Mouse (Mus musculus) neural tube, embryonic 12.5 days (tissue): ENCODE measurements around the gene Prickle4. TPM values are rescaled to one million over a fixed set of nuclear protein-coding genes. Genes with fewer than 3 reads are reported as not detected.

Source experiments
- ATAC-seq: fragments of 200-750 bp; cut with Nextera tagmentation; 2 replicates; pipeline ENCODE4 v1.8.0; 2017; ENCODE audit warnings: low read depth, mild to moderate bottlenecking, moderate TSS enrichment, moderate library complexity; ENCODE audit not compliant: low FRiP score
- H3K27ac ChIP-seq: fragments of 300-500 bp; sonication (generic); 2 replicates; pipeline ENCODE4 v1.5.1; 2016
- H3K27me3 ChIP-seq: fragments of 300-500 bp; sonication (generic); replicated peaks from 2 replicates; pipeline ENCODE4 v1.6.1; 2016; ENCODE audit warnings: mild to moderate bottlenecking
- H3K36me3 ChIP-seq: fragments of 300-500 bp; sonication (generic); 2 replicates; pipeline ENCODE4 v1.6.1; 2016; ENCODE audit warnings: mild to moderate bottlenecking
- H3K4me1 ChIP-seq: fragments of 300-500 bp; sonication (generic); 2 replicates; pipeline ENCODE4 v1.6.1; 2016
- H3K4me2 ChIP-seq: fragments of 300-500 bp; sonication (generic); replicated peaks from 2 replicates; pipeline ENCODE4 v1.6.1; 2016; ENCODE audit warnings: mild to moderate bottlenecking
- H3K4me3 ChIP-seq: fragments of 300-500 bp; sonication (generic); 2 replicates; pipeline ENCODE4 v1.5.1; 2016
- H3K9ac ChIP-seq: fragments of 300-500 bp; sonication (generic); 2 replicates; pipeline ENCODE4 v1.6.1; 2016; ENCODE audit warnings: mild to moderate bottlenecking
- H3K9me3 ChIP-seq: fragments of 300-500 bp; sonication (generic); 2 replicates; pipeline ENCODE4 v1.6.1; 2016; ENCODE audit warnings: mild to moderate bottlenecking
- WGBS: fragments of 180-500 bp; shearing (Covaris S2); methylation state at CpG from one replicate; pipeline ENCODE4 v1.1.7; 2016; 5-methylcytosine and 5-hydroxymethylcytosine counted together
- polyA plus RNA-seq: library from polyadenylated mRNA; unstranded; fragments of >200 nt; fragmentation: Nextera tagmentation; extraction: Ambion mirVana; gene quantifications from 2 replicates; pipeline ENCODE4 v1.2.1, GENCODE M21; 2016

The Prickle4 gene
- polyA plus RNA-seq, 1 experiment from 2014 or later: 1.3 TPM

- ATAC-seq: no peak
- peaks cover 47% of the 10 kb centered on the region for H3K36me3 ChIP-seq
Observed at GRCm38 (mm10) chr17:47702548-47703345, 8.2 kb upstream of the Prickle4 start.

GRCm38 (mm10) chr17:47701793-47702192, 7.3 kb upstream of the Prickle4 start:
- H3K4me2 ChIP-seq: no peak overlapping the region
- no peaks in the 10 kb centered on the region for H3K4me1 ChIP-seq
- no peak overlapping the region for H3K4me3 ChIP-seq
- H3K9me3 ChIP-seq: no peaks in the 10 kb centered on the region
- peaks cover 47% of the 10 kb centered on the region for H3K36me3 ChIP-seq
- peaks cover 18% of the 10 kb centered on the region for H3K27me3 ChIP-seq
- WGBS: 81% methylated on average over 9 of the region's 9 CpGs
- no peak overlapping the region for H3K9ac ChIP-seq
- no peak for ATAC-seq
- no peak overlapping the region for H3K27ac ChIP-seq

More at GRCm38 (mm10) chr17:47702548-47703345, 8.2 kb upstream of the Prickle4 start:
- 42% methylated on average over 28 of the region's 28 CpGs for WGBS
- H3K4me2 ChIP-seq: no peak overlapping the region
- H3K9ac ChIP-seq: no peak overlapping the region
- no peaks in the 10 kb centered on the region for H3K9me3 ChIP-seq
- H3K27me3 ChIP-seq: peaks cover 18% of the 10 kb centered on the region
- H3K4me1 ChIP-seq: no peaks in the 10 kb centered on the region
- no peak overlapping the region for H3K4me3 ChIP-seq
- no peak overlapping the region for H3K27ac ChIP-seq

GRCm38 (mm10) chr17:47699055-47699454, 4.5 kb upstream of the Prickle4 start:
- Histone ChIP-seq H3K27me3 (peaks cover 14% of the 10 kb centered on the region), H3K4me1 (peaks cover 4% of the 10 kb centered on the region; the same call in 1 of the 2 replicates), H3K4me2 (no peak overlapping the region), H3K9me3 (no peaks in the 10 kb centered on the region), H3K36me3 (peaks cover 43% of the 10 kb centered on the region), H3K9ac (no peak overlapping the region), H3K4me3 (no peak overlapping the region), H3K27ac (no peak overlapping the region)
- WGBS: 80% methylated on average over 2 of the region's 2 CpGs
- no peak for ATAC-seq

GRCm38 (mm10) chr17:47698156-47698555, 3.6 kb upstream of the Prickle4 start:
- Histone ChIP-seq H3K27ac (no peak overlapping the region), H3K9me3 (no peaks in the 10 kb centered on the region), H3K36me3 (peaks cover 39% of the 10 kb centered on the region), H3K27me3 (peaks cover 11% of the 10 kb centered on the region), H3K4me2 (no peak overlapping the region), H3K9ac (no peak overlapping the region), H3K4me3 (no peak overlapping the region), H3K4me1 (peaks cover 8% of the 10 kb centered on the region; the same call in 1 of the 2 replicates)
- ATAC-seq: no peak
- 89% methylated on average over 10 of the region's 10 CpGs for WGBS

- H3K4me1 ChIP-seq: peaks cover 8% of the 10 kb centered on the region; the same call in 1 of the 2 replicates
- peak overlapping the region; percentile 87 for H3K4me2 ChIP-seq
- ATAC-seq: no peak; the same call in 1 of the 2 replicates
- H3K9me3 ChIP-seq: no peaks in the 10 kb centered on the region
- peak overlapping the region; percentile 80 for H3K9ac ChIP-seq
- H3K36me3 ChIP-seq: peaks cover 13% of the 10 kb centered on the region; the same call in 1 of the 2 replicates
- H3K27me3 ChIP-seq: no peaks in the 10 kb centered on the region
- WGBS: under 1% methylated on average over 16 of the region's 23 CpGs
- H3K27ac ChIP-seq: 0 out of 2 replicates have a peak overlapping the region, but pooled peaks have one; percentile 3
- H3K4me3 ChIP-seq: peak overlapping the region; percentile 73
Observed at GRCm38 (mm10) chr17:47695337-47695710, 788 bp upstream of the Prickle4 start.

DNA sequence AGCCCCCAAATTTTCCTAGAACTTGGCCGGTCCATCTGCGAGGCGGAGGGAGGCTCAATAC, 264 bp downstream of the Prickle4 start, which contains the start of gene Gm21981:
Gene Gm21981 (minus strand): TSS at position 14 of the 61 bp plus-strand sequence.
- ATAC-seq: no peak

DNA sequence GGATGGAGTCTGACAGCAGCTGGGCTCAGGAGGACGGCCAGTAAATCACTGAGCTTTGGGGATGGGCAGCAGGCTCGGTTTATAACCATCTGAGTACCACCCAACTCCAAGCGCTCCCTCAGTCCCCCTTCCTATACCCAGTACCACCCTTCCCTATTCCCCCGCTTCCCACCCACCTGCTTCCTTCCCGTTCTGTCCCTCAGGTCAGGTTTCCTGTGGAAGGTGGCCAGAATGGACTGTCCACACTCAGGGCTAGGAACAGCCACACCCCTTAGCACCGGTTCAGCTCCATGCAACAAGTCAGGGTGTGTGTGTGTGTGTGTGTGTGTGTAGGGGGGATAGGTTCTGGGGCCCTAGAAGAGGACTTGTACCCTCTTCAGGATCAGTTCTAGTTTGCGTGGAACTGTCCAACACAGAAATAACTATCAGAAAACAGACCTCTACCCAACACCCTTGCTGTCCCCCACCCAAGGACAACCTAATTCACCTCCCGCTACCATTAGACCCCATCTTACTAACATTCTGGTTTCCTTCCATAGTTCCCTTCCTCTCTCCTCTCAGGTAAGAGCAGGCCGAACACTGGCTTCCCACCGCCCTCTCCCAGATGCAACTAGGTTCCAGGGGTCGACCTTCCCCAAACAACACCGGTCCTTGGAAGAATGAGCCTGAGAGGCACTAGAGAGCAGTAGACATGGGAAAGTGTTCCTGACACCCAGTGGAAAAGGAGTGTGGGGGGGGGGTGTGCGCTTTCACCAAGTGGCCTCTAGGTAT, 680 bp downstream of the Prickle4 start:
- WGBS: 32% methylated on average over 13 of the region's 13 CpGs
- Histone ChIP-seq H3K9me3 (no peaks in the 10 kb centered on the region), H3K4me3 (peak overlapping the region; percentile 73), H3K4me2 (peak overlapping the region; percentile 87), H3K9ac (peak overlapping the region; percentile 80; the same call in 1 of the 2 replicates), H3K27ac (no peak overlapping the region), H3K36me3 (no peaks in the 10 kb centered on the region), H3K4me1 (peaks cover 14% of the 10 kb centered on the region; the same call in 1 of the 2 replicates), H3K27me3 (no peaks in the 10 kb centered on the region)
- ATAC-seq: no peak

More for the DNA sequence above, 264 bp downstream of the Prickle4 start, which contains the start of gene Gm21981:
- Histone ChIP-seq H3K4me2 (peak within 1 kb of the TSS; percentile 87), H3K9ac (peak within 1 kb of the TSS; percentile 80), H3K4me1 (peaks cover 11% of the 10 kb centered on the region; the same call in 1 of the 2 replicates), H3K36me3 (peaks cover 2% of the 10 kb centered on the region; the same call in 1 of the 2 replicates), H3K27me3 (no peaks in the 10 kb centered on the region), H3K27ac (0 out of 2 replicates have a peak within 1 kb of the TSS, but pooled peaks have one; percentile 3), H3K9me3 (no peaks in the 10 kb centered on the region), H3K4me3 (peak within 1 kb of the TSS; percentile 73)
- whole genome bisulfite sequencing: 0% methylated on average over 3 of the region's 3 CpGs

DNA sequence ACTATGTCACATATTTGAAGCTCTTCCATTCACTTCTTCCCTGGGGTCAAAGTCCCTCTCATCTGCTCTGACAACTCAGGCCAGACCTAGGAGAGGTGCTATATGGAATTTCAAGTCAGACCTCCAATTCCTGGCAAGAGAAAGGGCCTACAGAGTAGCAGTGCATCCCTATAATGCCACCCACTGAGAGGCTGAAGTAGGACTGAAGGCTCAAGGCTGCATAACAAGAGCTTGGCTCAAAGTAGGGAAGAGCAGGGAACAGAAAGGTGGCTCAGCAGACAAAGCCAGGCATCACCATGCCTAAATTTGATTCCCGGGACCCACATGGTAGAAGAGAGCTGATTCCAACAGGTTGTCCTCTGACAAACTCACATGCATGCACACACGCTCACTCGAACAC, 2.9 kb downstream of the Prickle4 start:
- Histone ChIP-seq H3K27me3 (no peaks in the 10 kb centered on the region), H3K36me3 (no peaks in the 10 kb centered on the region), H3K4me3 (no peak overlapping the region), H3K9ac (no peak overlapping the region), H3K27ac (no peak overlapping the region), H3K4me2 (no peak overlapping the region), H3K4me1 (peaks cover 23% of the 10 kb centered on the region), H3K9me3 (no peaks in the 10 kb centered on the region)
- 94% methylated on average over 3 of the region's 3 CpGs for WGBS
- no peak for ATAC-seq

DNA sequence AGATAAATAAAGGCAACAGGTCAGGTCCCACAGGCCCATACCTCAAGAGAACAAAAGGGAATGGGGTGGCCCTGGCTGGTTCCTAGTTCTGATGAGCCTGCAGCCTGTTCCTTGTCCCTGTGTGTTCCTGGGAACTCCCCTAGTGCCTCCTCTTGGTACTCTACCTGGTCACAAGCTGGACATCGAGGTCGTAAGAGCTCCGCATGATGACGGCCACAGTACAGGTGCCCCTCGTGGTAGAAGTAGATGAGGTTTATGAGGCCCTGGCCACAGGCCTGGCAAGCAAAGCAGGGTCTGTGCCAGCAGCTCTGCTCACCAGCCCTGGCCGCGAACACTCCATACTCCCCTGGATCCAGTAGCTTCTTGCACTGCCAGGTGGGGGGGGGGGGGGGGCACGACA, 4.6 kb downstream of the Prickle4 start:
- H3K27ac ChIP-seq: no peak overlapping the region
- ATAC-seq: no peak
- H3K36me3 ChIP-seq: 0 out of 2 replicates have a peak, but pooled peaks cover under 1% of the 10 kb centered on the region
- H3K9me3 ChIP-seq: no peaks in the 10 kb centered on the region
- H3K4me1 ChIP-seq: peaks cover 29% of the 10 kb centered on the region
- H3K27me3 ChIP-seq: no peaks in the 10 kb centered on the region
- H3K9ac ChIP-seq: no peak overlapping the region
- peak overlapping the region; percentile 86 for H3K4me2 ChIP-seq
- WGBS: 81% methylated on average over 8 of the region's 8 CpGs
- no peak overlapping the region for H3K4me3 ChIP-seq

GRCm38 (mm10) chr17:47688608-47689575, 5.6 kb downstream of the Prickle4 start, which contains the start of gene Frs3:
Frs3 (plus strand) TSS chr17:47689030.
- Histone ChIP-seq H3K27ac (peak within 1 kb of the TSS; percentile 77), H3K4me3 (peak within 1 kb of the TSS; percentile 72)
- WGBS: under 1% methylated on average over 58 of the region's 58 CpGs

GRCm38 (mm10) chr17:47688344-47688607, 6.3 kb downstream of the Prickle4 start, which contains the start of gene Tomm6:
Tomm6 (minus strand) TSS chr17:47688386.
- Histone ChIP-seq H3K4me2 (peak within 1 kb of the TSS; percentile 86), H3K9me3 (no peaks in the 10 kb centered on the region), H3K36me3 (peaks cover 16% of the 10 kb centered on the region), H3K27ac (peak within 1 kb of the TSS; percentile 77), H3K9ac (peak within 1 kb of the TSS; percentile 84), H3K4me3 (peak within 1 kb of the TSS; percentile 72), H3K4me1 (peaks cover 22% of the 10 kb centered on the region), H3K27me3 (no peaks in the 10 kb centered on the region)
- no peak for ATAC-seq
- WGBS: 0% methylated on average over 9 of the region's 9 CpGs

More at GRCm38 (mm10) chr17:47688608-47689575, 5.6 kb downstream of the Prickle4 start, which contains the start of gene Frs3:
- Histone ChIP-seq H3K4me1 (peaks cover 24% of the 10 kb centered on the region), H3K4me2 (peak within 1 kb of the TSS; percentile 86), H3K27me3 (no peaks in the 10 kb centered on the region), H3K36me3 (peaks cover 10% of the 10 kb centered on the region), H3K9ac (peak within 1 kb of the TSS; percentile 84), H3K9me3 (no peaks in the 10 kb centered on the region)
- ATAC-seq: peak; percentile 65
